Mouse (Mus musculus) cerebellum, adult 9-10 months (tissue): Measurements from ENCODE around the gene Olfr688.

Source experiments
- DNase-seq: peaks from one replicate; pipeline ENCODE4 v3.0.0; 2022

Gene Olfr688

DNA sequence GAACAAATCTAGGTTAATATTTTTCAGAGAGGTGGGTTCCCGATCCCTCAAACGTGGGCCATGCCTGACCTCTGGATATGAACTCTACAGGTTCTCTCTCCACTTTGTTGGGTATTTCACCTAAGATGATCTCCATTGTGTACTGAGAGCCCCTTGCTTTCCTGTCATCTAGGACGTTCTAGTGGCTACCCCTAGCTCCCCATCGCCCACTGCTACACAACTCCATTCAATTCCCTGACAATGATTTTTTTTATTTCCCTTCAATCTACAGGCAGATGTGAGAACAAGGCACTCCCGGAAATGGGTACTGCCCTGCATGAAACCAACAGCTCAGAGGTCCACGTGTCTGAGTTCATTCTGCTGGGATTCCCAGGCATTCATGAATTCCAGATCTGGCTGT, at the start of gene Olfr688:
Olfr688 (plus strand) TSS at position 301 of the 400 bp plus-strand sequence.
- no peak for DNase-seq

DNA sequence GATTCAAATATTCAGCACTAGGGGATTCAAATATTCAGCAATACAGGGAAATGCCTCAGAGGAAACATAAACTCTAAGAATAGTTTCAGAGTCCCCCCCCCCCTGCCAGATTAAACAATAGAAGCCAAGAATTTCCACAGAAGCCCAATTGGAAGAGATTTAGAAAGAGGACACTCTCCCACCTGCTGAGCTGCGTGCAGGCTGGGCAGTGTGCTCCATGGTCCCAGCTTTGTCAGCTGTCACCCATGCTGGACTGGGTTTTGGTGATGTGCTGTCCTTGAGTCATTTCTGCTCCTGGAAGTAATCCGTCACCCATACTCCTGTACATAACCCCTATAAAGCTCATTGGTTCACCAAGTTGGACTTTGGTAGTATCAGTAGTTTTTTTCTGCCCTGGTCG, 40.2 kb upstream of the Olfr688 start:
- no peak for DNase-seq

DNA sequence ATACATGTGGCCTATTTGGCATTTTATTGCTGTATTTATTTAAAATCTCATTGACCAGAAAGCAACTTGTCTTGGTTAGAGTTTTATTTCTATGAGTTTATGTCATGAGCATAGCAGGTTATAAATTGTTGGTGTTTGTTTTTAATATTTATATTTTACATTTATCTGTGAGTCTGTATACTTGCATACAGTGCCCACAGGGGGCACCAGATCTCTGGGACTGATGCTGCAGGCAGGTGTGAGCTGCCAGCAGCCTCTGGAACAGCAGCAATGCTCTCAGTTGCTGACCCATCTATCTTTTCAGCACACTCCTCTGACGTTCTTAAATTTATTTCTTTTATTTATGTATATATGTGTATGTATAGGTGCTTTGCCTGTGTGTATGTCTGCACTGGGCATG, 39.7 kb upstream of the Olfr688 start:
- no peak for DNase-seq

DNA sequence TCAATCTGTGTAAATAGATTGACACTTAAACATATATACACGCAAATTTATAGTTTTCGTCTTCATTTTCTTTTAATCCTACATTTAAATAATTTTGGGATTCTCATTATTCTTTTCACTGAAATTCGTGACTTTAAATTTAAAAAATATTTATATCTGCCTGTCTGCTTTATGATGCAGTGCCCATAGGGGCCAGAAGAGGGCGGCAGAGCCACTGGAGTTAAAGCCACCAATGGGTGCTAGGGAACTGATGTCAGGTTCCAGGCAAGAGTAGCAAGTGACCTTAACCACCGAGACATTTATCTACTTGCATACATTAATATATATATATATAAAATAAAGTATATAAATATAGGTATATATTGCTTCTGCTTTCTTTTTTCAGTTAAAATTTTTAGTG, 31.2 kb upstream of the Olfr688 start:
- no peak for DNase-seq

- no peak for DNase-seq
Observed at GRCm38 (mm10) chr7:105272426-105272825, 15.5 kb upstream of the Olfr688 start.

- no peak for DNase-seq
Observed at GRCm38 (mm10) chr7:105290051-105290450, 2.2 kb downstream of the Olfr688 start.

DNA sequence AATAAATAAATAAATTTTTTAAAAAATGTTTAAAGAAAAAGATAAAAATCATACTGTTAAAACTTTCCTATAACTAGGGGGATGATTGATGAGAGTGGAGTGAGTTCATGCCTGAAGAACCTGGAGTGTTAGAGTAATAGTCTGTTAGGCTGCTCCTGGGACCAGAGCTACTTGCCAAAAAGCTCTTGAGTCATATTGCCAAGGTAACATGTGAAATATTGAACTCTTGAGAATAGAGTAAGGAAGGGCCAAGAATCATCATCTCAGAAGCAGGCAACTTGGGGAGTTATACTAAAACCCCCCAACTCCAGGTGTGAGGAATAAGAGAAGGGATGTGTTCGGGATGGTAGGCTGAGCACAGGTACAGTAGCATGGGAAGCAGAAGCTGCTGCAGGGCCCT, 23.0 kb downstream of the Olfr688 start, which contains the start of gene Olfr689:
Olfr689 (plus strand) TSS at position 301 of the 400 bp plus-strand sequence.
- no peak for DNase-seq

GRCm38 (mm10) chr7:105325302-105325701, 37.4 kb downstream of the Olfr688 start:
- DNase-seq: no peak

GRCm38 (mm10) chr7:105334004-105334403, 46.1 kb downstream of the Olfr688 start, which contains the start of gene Olfr690:
TSS of gene Olfr690 (minus strand) at chr7:105334104.
- DNase-seq: no peak
